20 mouse cellular contexts compared by ENCODE assay signal in the genomic region with DNA sequence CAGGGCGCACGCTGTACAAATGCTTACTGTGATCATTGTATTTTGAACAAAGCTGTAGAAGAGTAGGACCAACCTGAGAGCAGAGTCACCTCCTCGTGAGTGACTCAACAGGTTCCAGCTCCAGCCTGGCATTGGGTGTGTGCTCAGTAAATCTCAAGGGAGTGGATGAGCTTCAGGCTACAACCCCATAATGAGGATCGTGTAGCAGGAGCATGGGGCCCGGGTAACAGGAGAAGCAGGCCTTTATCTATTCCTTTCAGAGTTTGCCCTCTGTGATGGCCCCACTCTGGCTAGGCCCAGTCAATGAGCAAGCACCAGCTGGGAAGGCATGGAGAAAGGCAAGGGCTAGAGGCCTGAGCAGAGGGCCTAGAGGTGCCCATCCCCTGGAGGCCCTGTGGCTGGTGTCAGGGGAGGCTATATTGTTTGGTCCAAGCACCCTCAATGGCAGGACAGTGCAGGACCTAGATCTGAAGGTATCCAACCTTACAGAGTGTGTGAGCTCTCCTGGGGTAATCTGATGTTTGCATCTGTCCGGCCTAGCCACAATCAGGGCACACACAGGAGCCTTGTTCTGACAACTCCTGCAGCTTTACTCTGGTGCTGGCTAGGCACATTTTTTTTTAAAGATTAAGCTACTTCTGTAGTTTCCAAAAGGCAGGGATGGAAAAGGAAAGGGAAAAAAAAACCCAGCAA. TPM values are rescaled to one million over a fixed set of nuclear protein-coding genes. Genes with fewer than 3 reads are reported as not detected.
DNase-seq lines count a peak whose midpoint lies in the region; ATAC-seq and TF ChIP-seq lines count a peak whose summit lies in the region.
"Had no signal": no experiment of that assay in that cellular context is flagged by ENCODE, and none has a peak within 500 bp of the region (broad histone marks: within the 10 kb centered on the region; RNA-seq: fewer than 3 reads in every experiment).

No protein-coding gene starts in this region.

- H3K4me2 ChIP-seq in liver, postnatal 0 days (ENCODE audit: low read depth, low read length): no peak overlapping the region
- H3K4me2 ChIP-seq: embryonic facial prominence, embryonic 15.5 days; neural tube, embryonic 13.5 days had no signal

- no peaks in the 10 kb centered on the region for H3K4me1 ChIP-seq in liver, postnatal 0 days (ENCODE audit: insufficient read depth)
- H3K4me1 ChIP-seq: embryonic facial prominence, embryonic 15.5 days had no signal

- 53% methylated on average over 6 of the region's 6 CpGs for WGBS in liver, postnatal 0 days (ENCODE audit: insufficient replicate concordance)

- 0 out of 2 replicates have a peak, but pooled peaks have one; percentile 34 for ATAC-seq in frontal cortex, adult (ENCODE audit: low TSS enrichment)
- ATAC-seq in liver, postnatal 0 days: peak; percentile 58; the same call in 1 of the 2 replicates
- ATAC-seq: forebrain, embryonic 14.5 days; Patski had no signal

- no peak for TF ChIP-seq CTCF in liver, postnatal 0 days (IDR thresholded peaks at IDR 0.05; ENCODE audit: low read depth)

- no peaks in the 10 kb centered on the region for H3K27me3 ChIP-seq in liver, postnatal 0 days (ENCODE audit: insufficient read depth, low read length)
- H3K27me3 ChIP-seq: embryonic facial prominence, embryonic 15.5 days; neural tube, embryonic 13.5 days had no signal

- no peak overlapping the region for H3K9ac ChIP-seq in liver, postnatal 0 days (replicated peaks)
- H3K9ac ChIP-seq: embryonic facial prominence, embryonic 15.5 days; neural tube, embryonic 13.5 days had no signal

- no peaks in the 10 kb centered on the region for H3K36me3 ChIP-seq in liver, postnatal 0 days (replicated peaks; ENCODE audit: insufficient read depth, low read length)
- H3K36me3 ChIP-seq: embryonic facial prominence, embryonic 15.5 days; neural tube, embryonic 13.5 days had no signal

- H3K9me3 ChIP-seq in liver, postnatal 0 days (ENCODE audit: low read length): no peaks in the 10 kb centered on the region
- H3K9me3 ChIP-seq: embryonic facial prominence, embryonic 15.5 days; neural tube, embryonic 13.5 days had no signal

- no peak overlapping the region for H3K27ac ChIP-seq in liver, postnatal 0 days (ENCODE audit: low read depth)
- H3K27ac ChIP-seq: embryonic facial prominence, embryonic 15.5 days; gastrocnemius, adult 2 months; heart, adult 2 months; neural tube, embryonic 13.5 days had no signal

- TF ChIP-seq EP300 in liver, postnatal 0 days (IDR thresholded peaks at IDR 0.05; ENCODE audit: low read depth): no peak

- no peak for DNase-seq in frontal cortex, adult 2 months (ENCODE audit: extremely low spot score in 1 of 2, low spot score in 1 of 2)
- DNase-seq in urinary bladder, adult 18-20 months (ENCODE audit: low spot score in 2 of 2): peak; percentile 22 to 45
- no peak for DNase-seq in urinary bladder, postnatal 25 days (ENCODE audit: low spot score)
- no peak for DNase-seq in liver, postnatal 0 days
- no peak for DNase-seq in layer of hippocampus, adult 8-10 months (ENCODE audit: low spot score in 2 of 2)
- no peak for DNase-seq in retina, embryonic 14.5 days (ENCODE audit: low spot score)
- DNase-seq in left cerebral cortex, adult 18-20 months (ENCODE audit: low spot score in 2 of 2): no peak
- DNase-seq: cerebellum, adult 11-12 months; gastrocnemius, adult 2 months; heart, adult 2 months; heart, postnatal 14 days; lung, postnatal 36 days; thymus, postnatal 14 days had no signal

- no peak overlapping the region for H3K4me3 ChIP-seq in liver, postnatal 0 days (ENCODE audit: low read depth, low read length)
- H3K4me3 ChIP-seq: embryonic facial prominence, embryonic 15.5 days; gastrocnemius, adult 2 months; heart, adult 2 months; neural tube, embryonic 13.5 days had no signal

RNA-seq across cellular contexts. Expression of a gene that starts 58.6 kb away (rescaled TPM):
- 29.3 and 31.9 TPM in 2 replicates for polyA plus RNA-seq in frontal cortex, adult 2 months (2012; rRNA removed)
- polyA plus RNA-seq in liver, postnatal 0 days (2015; fragmentation: Nextera tagmentation; extraction: Ambion mirVana): 0.38 and 0.50 TPM in 2 replicates
- total RNA-seq in layer of hippocampus, adult 8-10 months (2022): 10 to 100 TPM; 25.1 to 31.4 (median 26.0) TPM
- total RNA-seq in left cerebral cortex, adult 18-20 months (2021): 10 to 100 TPM; 28.0 to 32.5 TPM
- total RNA-seq: common myeloid progenitor, adult 5-6 weeks; monocyte, adult 5-6 weeks had no signal
- polyA plus RNA-seq: Patski had no signal

Comparison
In these comparisons a context has a peak if more than half of its experiments do, and no peak if none do; other contexts are left out.
1. DNase-seq: peak in urinary bladder, adult 18-20 months (2 of 2); none in frontal cortex, adult 2 months (0 of 2), urinary bladder, postnatal 25 days (single experiment), liver, postnatal 0 days (single experiment), layer of hippocampus, adult 8-10 months (0 of 2), retina, embryonic 14.5 days (single experiment) and left cerebral cortex, adult 18-20 months (0 of 2).